Mouse (Mus musculus): ENCODE results near the gene Crybg2. TPM values are rescaled to one million over a fixed set of nuclear protein-coding genes. Genes with fewer than 3 reads are reported as not detected.

Gene Crybg2
- polyA plus RNA-seq, 1 experiment from 2014 or later: 6.0 TPM

GRCm38 (mm10) chr4:134112403-134112802 lies 51.8 kb downstream of the Crybg2 start:
- Histone ChIP-seq H3K27me3 (ENCODE audit: control insufficient read depth, insufficient read depth, low read length) (no peaks in the 10 kb centered on the region), H3K9me3 (ENCODE audit: control insufficient read depth, low read length) (no peaks in the 10 kb centered on the region), H3K4me1 (ENCODE audit: control insufficient read depth, insufficient read depth, low read length) (peaks cover 5% of the 10 kb centered on the region; the same call in 1 of the 2 replicates), H3K27ac (ENCODE audit: low read depth, low read length) (no peak overlapping the region), H3K9ac (ENCODE audit: low read depth, low read length) (no peak overlapping the region), H3K36me3 (ENCODE audit: control insufficient read depth, insufficient read depth, low read length) (no peaks in the 10 kb centered on the region), H3K4me2 (replicated peaks; ENCODE audit: low read depth, low read length) (no peak overlapping the region), H3K4me3 (ENCODE audit: low read length) (no peak overlapping the region)
- 66% methylated on average over 6 of the region's 6 CpGs for WGBS
- no peak for ATAC-seq (ENCODE audit: low FRiP score, low TSS enrichment)

- ATAC-seq (ENCODE audit: low FRiP score, low TSS enrichment): no peak
- no peaks in the 10 kb centered on the region for H3K36me3 ChIP-seq (ENCODE audit: control insufficient read depth, insufficient read depth, low read length)
- H3K4me1 ChIP-seq (ENCODE audit: control insufficient read depth, insufficient read depth, low read length): peaks cover 8% of the 10 kb centered on the region; the same call in 1 of the 2 replicates
- WGBS: 60% methylated on average over 10 of the region's 10 CpGs
- H3K9ac ChIP-seq (ENCODE audit: low read depth, low read length): no peak overlapping the region
- H3K9me3 ChIP-seq (ENCODE audit: control insufficient read depth, low read length): no peaks in the 10 kb centered on the region
- H3K4me3 ChIP-seq (ENCODE audit: low read length): no peak overlapping the region
- H3K4me2 ChIP-seq (replicated peaks; ENCODE audit: low read depth, low read length): no peak overlapping the region
- H3K27me3 ChIP-seq (ENCODE audit: control insufficient read depth, insufficient read depth, low read length): no peaks in the 10 kb centered on the region
- no peak overlapping the region for H3K27ac ChIP-seq (ENCODE audit: low read depth, low read length)
Observed at GRCm38 (mm10) chr4:134113356-134113994, 52.9 kb downstream of the Crybg2 start.

- WGBS: 90% methylated on average over 4 of the region's 4 CpGs
- Histone ChIP-seq H3K4me3 (ENCODE audit: low read length) (no peak overlapping the region), H3K4me1 (ENCODE audit: control insufficient read depth, insufficient read depth, low read length) (peaks cover 11% of the 10 kb centered on the region; the same call in 1 of the 2 replicates), H3K27me3 (ENCODE audit: control insufficient read depth, insufficient read depth, low read length) (no peaks in the 10 kb centered on the region), H3K27ac (ENCODE audit: low read depth, low read length) (no peak overlapping the region), H3K36me3 (ENCODE audit: control insufficient read depth, insufficient read depth, low read length) (no peaks in the 10 kb centered on the region), H3K9me3 (ENCODE audit: control insufficient read depth, low read length) (no peaks in the 10 kb centered on the region), H3K9ac (ENCODE audit: low read depth, low read length) (no peak overlapping the region), H3K4me2 (replicated peaks; ENCODE audit: low read depth, low read length) (no peak overlapping the region)
- no peak for ATAC-seq (ENCODE audit: low FRiP score, low TSS enrichment)
Observed at GRCm38 (mm10) chr4:134114038-134114437, 53.4 kb downstream of the Crybg2 start.

GRCm38 (mm10) chr4:134115215-134116144 lies 54.9 kb downstream of the Crybg2 start:
- Histone ChIP-seq H3K4me2 (replicated peaks; ENCODE audit: low read depth, low read length) (no peak overlapping the region), H3K4me1 (ENCODE audit: control insufficient read depth, insufficient read depth, low read length) (peaks cover 11% of the 10 kb centered on the region; the same call in 1 of the 2 replicates), H3K9me3 (ENCODE audit: control insufficient read depth, low read length) (no peaks in the 10 kb centered on the region), H3K27me3 (ENCODE audit: control insufficient read depth, insufficient read depth, low read length) (no peaks in the 10 kb centered on the region), H3K36me3 (ENCODE audit: control insufficient read depth, insufficient read depth, low read length) (no peaks in the 10 kb centered on the region), H3K9ac (ENCODE audit: low read depth, low read length) (no peak overlapping the region), H3K27ac (ENCODE audit: low read depth, low read length) (0 out of 2 replicates have a peak overlapping the region, but pooled peaks have one; percentile 30), H3K4me3 (ENCODE audit: low read length) (no peak overlapping the region)
- WGBS: 82% methylated on average over 16 of the region's 16 CpGs
- no peak for ATAC-seq (ENCODE audit: low FRiP score, low TSS enrichment)

GRCm38 (mm10) chr4:134116501-134116900 lies 55.9 kb downstream of the Crybg2 start:
- H3K27ac ChIP-seq (ENCODE audit: low read depth, low read length): no peak overlapping the region
- H3K27me3 ChIP-seq (ENCODE audit: control insufficient read depth, insufficient read depth, low read length): no peaks in the 10 kb centered on the region
- no peaks in the 10 kb centered on the region for H3K9me3 ChIP-seq (ENCODE audit: control insufficient read depth, low read length)
- H3K4me2 ChIP-seq (replicated peaks; ENCODE audit: low read depth, low read length): no peak overlapping the region
- H3K4me3 ChIP-seq (ENCODE audit: low read length): no peak overlapping the region
- no peak overlapping the region for H3K9ac ChIP-seq (ENCODE audit: low read depth, low read length)
- peaks cover 11% of the 10 kb centered on the region; the same call in 1 of the 2 replicates for H3K4me1 ChIP-seq (ENCODE audit: control insufficient read depth, insufficient read depth, low read length)
- no peak for ATAC-seq (ENCODE audit: low FRiP score, low TSS enrichment)
- 73% methylated on average over 2 of the region's 2 CpGs for WGBS
- H3K36me3 ChIP-seq (ENCODE audit: control insufficient read depth, insufficient read depth, low read length): no peaks in the 10 kb centered on the region

- 76% methylated on average over 8 of the region's 8 CpGs for WGBS
- no peak for ATAC-seq (ENCODE audit: low FRiP score, low TSS enrichment)
- Histone ChIP-seq H3K9me3 (ENCODE audit: control insufficient read depth, low read length) (no peaks in the 10 kb centered on the region), H3K27me3 (ENCODE audit: control insufficient read depth, insufficient read depth, low read length) (no peaks in the 10 kb centered on the region), H3K4me1 (ENCODE audit: control insufficient read depth, insufficient read depth, low read length) (peaks cover 11% of the 10 kb centered on the region; the same call in 1 of the 2 replicates), H3K4me2 (replicated peaks; ENCODE audit: low read depth, low read length) (no peak overlapping the region), H3K9ac (ENCODE audit: low read depth, low read length) (no peak overlapping the region), H3K27ac (ENCODE audit: low read depth, low read length) (no peak overlapping the region), H3K4me3 (ENCODE audit: low read length) (no peak overlapping the region), H3K36me3 (ENCODE audit: control insufficient read depth, insufficient read depth, low read length) (no peaks in the 10 kb centered on the region)
Observed at GRCm38 (mm10) chr4:134117012-134117411, 56.4 kb downstream of the Crybg2 start.

GRCm38 (mm10) chr4:134118126-134118800 lies 57.6 kb downstream of the Crybg2 start:
- no peaks in the 10 kb centered on the region for H3K9me3 ChIP-seq (ENCODE audit: control insufficient read depth, low read length)
- no peak overlapping the region for H3K27ac ChIP-seq (ENCODE audit: low read depth, low read length)
- H3K4me2 ChIP-seq (replicated peaks; ENCODE audit: low read depth, low read length): no peak overlapping the region
- WGBS: 75% methylated on average over 14 of the region's 14 CpGs
- H3K27me3 ChIP-seq (ENCODE audit: control insufficient read depth, insufficient read depth, low read length): no peaks in the 10 kb centered on the region
- H3K36me3 ChIP-seq (ENCODE audit: control insufficient read depth, insufficient read depth, low read length): no peaks in the 10 kb centered on the region
- H3K4me3 ChIP-seq (ENCODE audit: low read length): no peak overlapping the region
- H3K9ac ChIP-seq (ENCODE audit: low read depth, low read length): no peak overlapping the region
- H3K4me1 ChIP-seq (ENCODE audit: control insufficient read depth, insufficient read depth, low read length): peaks cover 15% of the 10 kb centered on the region; the same call in 1 of the 2 replicates
- ATAC-seq (ENCODE audit: low FRiP score, low TSS enrichment): no peak

GRCm38 (mm10) chr4:134119042-134119441 lies 58.4 kb downstream of the Crybg2 start:
- 68% methylated on average over 5 of the region's 5 CpGs for WGBS
- Histone ChIP-seq H3K4me3 (ENCODE audit: low read length) (no peak overlapping the region), H3K4me1 (ENCODE audit: control insufficient read depth, insufficient read depth, low read length) (0 out of 2 replicates have a peak, but pooled peaks cover 10% of the 10 kb centered on the region), H3K36me3 (ENCODE audit: control insufficient read depth, insufficient read depth, low read length) (no peaks in the 10 kb centered on the region), H3K4me2 (replicated peaks; ENCODE audit: low read depth, low read length) (no peak overlapping the region), H3K27me3 (ENCODE audit: control insufficient read depth, insufficient read depth, low read length) (no peaks in the 10 kb centered on the region), H3K9me3 (ENCODE audit: control insufficient read depth, low read length) (no peaks in the 10 kb centered on the region), H3K9ac (ENCODE audit: low read depth, low read length) (no peak overlapping the region), H3K27ac (ENCODE audit: low read depth, low read length) (no peak overlapping the region)
- ATAC-seq (ENCODE audit: low FRiP score, low TSS enrichment): no peak

All from kidney, embryonic 14.5 days (tissue).